Mouse (Mus musculus) myocyte (in vitro differentiated cells): Measurements from ENCODE around the gene Ppp2r5d.

Experiments
- CEBPB ChIP-seq: IDR thresholded peaks from 2 replicates; pipeline ENCODE4 v1.6.1; 2011; ENCODE audit warnings: mild to moderate bottlenecking, moderate library complexity; ENCODE audit not compliant: poor library complexity, insufficient read depth, severe bottlenecking
- E2F4 ChIP-seq: IDR thresholded peaks from one replicate; pipeline ENCODE4 v1.6.1; 2011; ENCODE audit warnings: mild to moderate bottlenecking, control low read depth, moderate library complexity; ENCODE audit not compliant: insufficient read depth
- MAX ChIP-seq: IDR thresholded peaks from one replicate; pipeline ENCODE4 v1.6.1; 2011; ENCODE audit warnings: low read depth, mild to moderate bottlenecking, control low read depth
- MYOD1 ChIP-seq, 3 experiments: IDR thresholded peaks; one replicate each; pipeline ENCODE4 v1.6.1; 2011; ENCODE audit warnings: control low read depth in 2 of 3, low read depth in 2 of 3, mild to moderate bottlenecking in 2 of 3, moderate library complexity in 1 of 3; ENCODE audit not compliant: insufficient read length in 2 of 3, control insufficient read depth in 1 of 3
- POLR2A ChIP-seq: IDR thresholded peaks from one replicate; pipeline ENCODE4 v1.6.1; 2011; ENCODE audit warnings: low read depth, mild to moderate bottlenecking, control low read depth, moderate library complexity; ENCODE audit not compliant: insufficient read length
- POLR2AphosphoS2 ChIP-seq: IDR thresholded peaks from one replicate; pipeline ENCODE4 v1.6.1; 2011; ENCODE audit warnings: low read depth, control low read depth; ENCODE audit not compliant: insufficient read length
- TCF12 ChIP-seq: IDR thresholded peaks from one replicate; pipeline ENCODE4 v1.6.1; 2011; ENCODE audit warnings: mild to moderate bottlenecking, control low read depth; ENCODE audit not compliant: poor library complexity, insufficient read depth, severe bottlenecking
- USF1 ChIP-seq: IDR thresholded peaks from one replicate; pipeline ENCODE4 v1.6.1; 2011; ENCODE audit warnings: low read depth, mild to moderate bottlenecking, control low read depth, moderate library complexity

DNA sequence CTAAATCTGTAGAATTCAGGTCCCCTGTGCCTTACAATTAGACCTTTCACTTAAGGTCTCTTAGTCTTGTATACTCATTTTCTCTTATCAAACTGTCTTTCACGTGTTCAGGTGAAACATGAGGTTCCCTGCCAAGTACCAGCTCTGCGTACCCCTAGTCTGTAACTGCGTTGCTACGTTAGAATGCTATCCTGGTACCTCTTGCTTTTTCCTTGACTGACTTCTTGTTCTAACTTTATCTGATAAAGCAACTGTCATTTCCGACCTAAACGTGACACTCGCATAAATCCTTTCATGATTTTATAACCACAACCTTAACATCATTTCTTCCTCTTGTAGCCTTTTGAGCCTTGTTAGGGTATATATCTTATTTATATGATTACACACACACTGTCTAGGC, 7.5 kb upstream of the Ppp2r5d start:
- TF ChIP-seq POLR2A (no peak), POLR2AphosphoS2 (no peak), USF1 (no peak), TCF12 (no peak), MAX (no peak), E2F4 (no peak), MYOD1 (IDR thresholded peaks at IDR 0.05; ENCODE audit: control insufficient read depth in 1 of 3, insufficient read length in 2 of 3, low read depth in 2 of 3) (no peak), CEBPB (no peak)
